Mouse (Mus musculus) cortical plate, adult 2 months (tissue): ENCODE measurements at regions not wholly inside any gene's neighbourhood (a gene's known extent, or its start where the extent isn't known, plus 50 kb on each side); places are given as distances from the start of the nearest gene placed in this dataset.

Experiments used
- H3K27ac ChIP-seq: fragments of 200-500 bp; 2 replicates; pipeline ENCODE4 v1.5.1; 2012; ENCODE audit warnings: low read length, control low read depth, inconsistent platforms; ENCODE audit not compliant: insufficient read depth
- H3K4me1 ChIP-seq: fragments of 200-500 bp; 2 replicates; pipeline ENCODE4 v1.6.1; 2011; ENCODE audit warnings: low read length; ENCODE audit not compliant: control insufficient read depth, insufficient read depth
- H3K4me3 ChIP-seq: fragments of 200-500 bp; 2 replicates; pipeline ENCODE4 v1.5.1; 2011; ENCODE audit warnings: mild to moderate bottlenecking, low read length, control low read depth; ENCODE audit not compliant: insufficient read depth
- CTCF ChIP-seq: fragments of 200-500 bp; IDR thresholded peaks from 2 replicates; pipeline ENCODE4 v1.5.1; 2011; ENCODE audit warnings: mild to moderate bottlenecking, control low read depth, low read length; ENCODE audit not compliant: insufficient read depth; ENCODE audit errors: extremely low read depth
- POLR2A ChIP-seq: fragments of 200-500 bp; IDR thresholded peaks from 2 replicates; pipeline ENCODE4 v1.6.1; 2011; ENCODE audit warnings: mild to moderate bottlenecking, low read length, control low read depth; ENCODE audit not compliant: insufficient read depth; ENCODE audit errors: extremely low read depth

DNA sequence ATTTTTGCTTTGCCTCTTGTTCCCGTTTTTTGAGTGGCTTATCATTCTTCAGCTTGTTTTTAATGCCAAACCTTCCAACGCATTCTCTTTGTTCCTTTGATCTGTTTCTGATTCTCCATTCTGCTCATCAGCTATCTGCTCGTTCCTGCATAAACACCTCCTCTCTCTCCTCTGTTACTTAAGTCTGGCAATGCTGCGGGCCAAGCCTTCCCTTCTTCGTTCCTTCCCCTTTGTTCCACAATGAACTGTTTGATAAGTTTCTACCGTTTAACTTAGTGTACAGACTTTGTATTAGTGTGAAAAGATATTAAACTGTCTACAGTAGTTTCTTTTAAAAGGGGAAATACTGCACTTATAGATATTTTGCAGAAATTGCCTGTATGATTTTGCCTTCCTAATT is 83.3 kb upstream of the Pik3r1 start:
- Histone ChIP-seq H3K4me1 (no peaks in the 10 kb centered on the region), H3K27ac (no peak overlapping the region), H3K4me3 (no peak overlapping the region)
- TF ChIP-seq POLR2A: no peak
- TF ChIP-seq CTCF: no peak

DNA sequence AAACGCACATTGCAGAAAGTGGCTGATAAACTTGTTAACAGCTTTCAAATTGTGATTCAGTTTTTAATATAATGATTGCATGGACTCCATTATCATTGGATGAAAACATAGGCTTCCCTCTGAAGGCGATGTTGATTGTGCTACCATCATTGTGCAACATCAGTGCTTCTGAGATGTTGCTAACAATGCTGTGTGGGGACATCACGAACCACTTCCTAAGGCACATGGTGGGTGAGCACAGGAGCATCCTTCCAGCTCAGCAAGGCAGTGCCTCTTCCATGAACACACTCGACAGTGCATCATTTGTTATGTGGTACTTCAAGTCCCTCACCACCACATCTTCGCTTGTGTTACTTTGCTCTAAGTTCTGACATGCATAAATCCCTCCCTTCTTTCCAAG is 84.9 kb upstream of the Pik3r1 start:
- TF ChIP-seq CTCF: no peak
- TF ChIP-seq POLR2A: no peak
- Histone ChIP-seq H3K4me3 (no peak overlapping the region), H3K4me1 (no peaks in the 10 kb centered on the region), H3K27ac (no peak overlapping the region)

DNA sequence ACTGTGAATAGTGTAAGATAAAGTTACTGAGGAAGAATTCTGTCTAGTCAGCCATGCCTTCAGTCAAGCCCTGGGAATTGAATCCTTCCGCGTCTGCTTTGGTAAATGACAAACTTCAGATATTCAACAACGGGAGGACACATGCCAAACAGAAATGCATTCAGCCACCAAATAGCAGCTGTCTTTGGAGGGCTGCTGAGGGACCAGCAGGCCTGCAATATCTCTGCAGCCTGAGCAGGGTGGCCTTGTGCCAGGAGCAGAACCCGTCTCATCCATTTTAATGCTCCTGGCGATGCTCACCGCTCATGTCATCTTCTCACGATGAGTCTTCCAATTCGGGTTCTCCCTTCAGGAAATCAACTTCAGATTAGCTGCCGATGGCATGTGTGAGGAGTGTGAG is 87.1 kb upstream of the Pik3r1 start:
- Histone ChIP-seq H3K4me1 (no peaks in the 10 kb centered on the region), H3K27ac (no peak overlapping the region), H3K4me3 (no peak overlapping the region)
- TF ChIP-seq CTCF (no peak), POLR2A (no peak)

DNA sequence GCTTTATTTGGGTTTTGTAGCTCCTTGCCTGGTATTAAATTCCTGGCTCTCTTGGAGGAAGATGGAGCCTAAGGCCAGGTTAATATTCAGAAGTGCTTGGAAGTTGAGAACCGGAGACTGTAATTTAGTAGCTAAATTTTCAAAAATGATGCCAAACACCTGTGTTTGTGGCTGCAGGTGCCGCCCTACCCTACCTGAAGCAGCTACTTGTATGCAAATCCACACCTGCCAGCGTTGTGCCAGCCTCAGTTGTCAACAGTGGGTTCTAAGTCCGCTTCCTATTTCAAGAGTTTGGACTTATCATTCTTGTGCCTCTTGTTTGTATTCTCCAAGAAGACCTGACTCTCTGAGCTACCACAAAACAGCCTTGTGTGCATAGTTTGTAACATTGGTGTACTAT is 92.7 kb upstream of the Pik3r1 start:
- no peak overlapping the region for H3K27ac ChIP-seq
- no peak overlapping the region for H3K4me3 ChIP-seq
- H3K4me1 ChIP-seq: no peaks in the 10 kb centered on the region
- TF ChIP-seq CTCF (no peak), POLR2A (no peak)

DNA sequence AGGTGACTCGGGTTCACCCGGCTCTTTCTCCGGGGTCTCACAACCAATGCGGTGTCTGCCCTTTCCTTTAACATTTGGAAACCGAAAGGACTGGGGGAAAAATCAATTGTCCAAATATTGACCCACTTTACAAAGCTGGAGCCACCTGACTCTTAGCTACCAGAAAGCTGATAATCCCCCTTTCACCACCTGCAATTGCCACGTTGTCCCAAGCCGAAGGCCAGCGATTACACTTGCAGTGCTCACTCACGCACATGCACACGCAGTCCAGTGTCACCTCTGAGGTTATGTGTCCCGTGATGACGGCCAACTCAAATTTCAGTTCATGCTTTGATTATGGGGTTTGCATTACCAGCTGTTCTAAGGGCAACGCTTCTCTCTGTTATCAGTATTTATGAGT is 94.0 kb upstream of the Pik3r1 start:
- TF ChIP-seq POLR2A: no peak
- no peaks in the 10 kb centered on the region for H3K4me1 ChIP-seq
- no peak overlapping the region for H3K4me3 ChIP-seq
- no peak overlapping the region for H3K27ac ChIP-seq

DNA sequence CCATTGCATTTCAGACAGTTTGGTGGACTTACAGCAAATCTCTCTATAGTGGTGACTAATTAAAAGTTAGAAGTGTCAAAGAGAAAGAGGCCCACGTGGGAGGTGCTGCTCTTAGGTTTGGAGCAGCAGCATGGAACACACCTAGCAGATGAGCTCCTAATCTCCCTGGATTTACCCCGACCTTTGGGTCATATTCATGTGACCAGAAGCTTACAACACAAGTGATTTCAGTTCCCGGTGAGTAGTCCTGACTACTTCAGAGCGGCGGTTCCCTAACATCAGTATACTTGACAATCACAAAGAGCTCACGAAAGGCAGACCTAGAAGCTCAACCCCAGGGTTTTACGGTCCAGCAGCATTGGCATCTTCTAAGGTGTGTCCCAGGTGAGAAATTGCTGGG is 95.0 kb upstream of the Pik3r1 start:
- Histone ChIP-seq H3K27ac (no peak overlapping the region), H3K4me1 (no peaks in the 10 kb centered on the region), H3K4me3 (no peak overlapping the region)
- TF ChIP-seq CTCF: no peak
- TF ChIP-seq POLR2A: no peak

DNA sequence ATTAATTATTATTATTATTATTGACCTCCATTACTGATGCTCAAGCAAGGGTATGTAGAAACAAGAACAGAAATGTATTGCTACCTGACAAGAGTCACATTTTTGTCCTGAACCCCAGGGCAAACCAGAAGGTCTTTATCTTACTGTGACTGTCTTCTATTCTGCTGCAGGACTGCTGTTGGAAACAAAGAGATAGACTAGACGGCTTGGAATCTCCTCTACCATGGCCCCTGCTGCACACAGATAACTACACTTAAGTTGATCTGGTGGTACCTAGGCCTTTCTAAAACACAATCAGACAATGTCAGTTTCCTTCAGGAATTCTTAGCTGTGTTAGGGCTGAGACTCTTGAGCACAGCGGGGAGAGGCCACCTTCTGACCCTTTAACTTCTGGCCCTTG is 95.6 kb upstream of the Pik3r1 start:
- TF ChIP-seq POLR2A: no peak
- no peak for TF ChIP-seq CTCF
- H3K27ac ChIP-seq: no peak overlapping the region
- no peak overlapping the region for H3K4me3 ChIP-seq
- no peaks in the 10 kb centered on the region for H3K4me1 ChIP-seq

DNA sequence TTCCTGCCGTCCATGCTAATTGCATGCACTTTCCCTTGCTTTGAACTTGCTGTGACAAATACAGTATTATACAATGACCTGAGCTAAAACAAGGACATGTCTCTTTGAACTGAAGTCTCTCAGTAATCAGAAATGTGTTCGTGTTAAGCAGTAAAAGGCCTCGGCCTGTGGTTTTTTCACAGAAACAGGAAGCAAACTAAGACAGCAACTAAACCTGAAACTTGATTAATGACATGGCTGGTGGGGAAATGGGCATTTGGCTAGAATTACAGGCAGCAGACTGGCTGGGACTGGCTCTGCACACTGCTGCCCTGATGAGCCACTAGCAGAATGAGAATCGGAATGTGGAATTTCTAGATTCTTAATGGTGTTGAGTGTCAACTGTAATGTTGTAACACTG is 98.8 kb upstream of the Pik3r1 start:
- Histone ChIP-seq H3K4me1 (no peaks in the 10 kb centered on the region), H3K4me3 (no peak overlapping the region), H3K27ac (no peak overlapping the region)
- TF ChIP-seq CTCF (no peak), POLR2A (no peak)

DNA sequence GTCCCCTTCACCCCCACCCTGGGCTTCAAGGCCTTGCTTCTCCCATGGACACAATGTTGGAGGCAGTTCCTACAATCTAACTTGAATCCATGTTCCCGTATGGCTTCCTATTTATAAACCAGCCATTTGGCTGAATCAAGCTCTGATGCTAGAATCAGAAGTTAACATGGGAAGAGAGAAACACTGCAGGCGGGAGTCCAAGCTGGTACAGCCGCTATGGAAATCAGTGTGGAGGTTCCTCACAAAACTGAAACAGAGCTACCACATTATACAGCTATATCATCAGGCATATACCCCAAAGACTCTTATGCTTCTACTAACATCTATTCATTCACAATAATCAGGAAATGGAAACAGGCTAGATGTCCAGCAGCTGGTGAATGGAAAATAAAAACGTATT is 106.7 kb upstream of the Pik3r1 start:
- no peaks in the 10 kb centered on the region; the same call in 1 of the 2 replicates for H3K4me1 ChIP-seq
- H3K27ac ChIP-seq: no peak overlapping the region
- no peak overlapping the region for H3K4me3 ChIP-seq
- TF ChIP-seq CTCF: no peak
- no peak for TF ChIP-seq POLR2A

DNA sequence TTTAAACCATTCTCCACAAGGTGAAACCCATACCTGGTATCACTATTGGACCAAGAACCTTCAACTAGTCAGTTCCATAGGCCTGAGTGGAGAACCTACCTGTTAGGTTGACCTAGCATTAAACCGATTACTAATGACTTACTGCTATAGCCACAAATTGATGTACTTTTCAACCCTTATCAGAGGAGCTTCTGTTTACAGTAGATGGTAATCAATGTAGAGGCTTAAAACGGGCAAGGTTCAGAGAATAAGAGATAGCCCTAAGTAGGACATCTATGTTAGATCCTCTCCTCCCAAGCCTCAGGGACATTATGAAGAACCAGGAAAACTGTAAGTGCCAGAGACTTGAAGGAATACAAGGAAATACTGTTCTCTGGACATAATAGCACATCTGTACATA is 108.1 kb upstream of the Pik3r1 start:
- no peak for TF ChIP-seq POLR2A
- no peak for TF ChIP-seq CTCF

DNA sequence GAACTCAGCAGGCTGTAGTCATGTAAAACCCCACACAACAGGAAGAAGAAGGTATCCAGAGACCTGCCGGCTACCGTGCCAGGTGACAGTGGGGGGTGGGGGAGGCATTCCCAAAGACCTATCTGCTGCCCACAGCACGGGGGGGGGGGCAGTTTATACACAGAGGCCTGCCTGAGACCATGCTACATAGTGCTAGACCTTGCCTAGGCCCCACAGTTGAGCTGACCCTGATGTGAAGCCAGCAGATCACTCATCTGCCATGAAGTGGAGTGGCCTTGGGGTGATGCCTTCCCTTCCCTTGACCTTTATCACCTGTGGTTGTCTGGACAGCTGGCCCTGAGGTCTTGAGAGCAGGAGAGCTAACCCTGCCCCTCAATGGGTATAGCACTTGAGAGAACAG is 108.6 kb upstream of the Pik3r1 start:
- Histone ChIP-seq H3K4me1 (no peaks in the 10 kb centered on the region; the same call in 1 of the 2 replicates), H3K4me3 (no peak overlapping the region), H3K27ac (no peak overlapping the region)
- TF ChIP-seq CTCF: no peak

More for the DNA sequence above, 108.1 kb upstream of the Pik3r1 start:
- Histone ChIP-seq H3K4me3 (no peak overlapping the region), H3K4me1 (no peaks in the 10 kb centered on the region; the same call in 1 of the 2 replicates), H3K27ac (no peak overlapping the region)
